Mouse (Mus musculus): ENCODE measurements at regions not wholly inside any gene's neighbourhood (a gene's known extent, or its start where the extent isn't known, plus 50 kb on each side); places are given as distances from the start of the nearest gene placed in this dataset.
A peak's percentile ranks its signal among the peaks of the same experiment; 100 is the strongest.

- no peak for ATAC-seq (ENCODE audit: low TSS enrichment)
Measured at GRCm38 (mm10) chrX:12888708-12889481, 127.0 kb upstream of the Med14 start.

- ATAC-seq (ENCODE audit: low TSS enrichment), result no peak
Measured at GRCm38 (mm10) chrX:12888010-12888707, 126.3 kb upstream of the Med14 start.

- no peak for ATAC-seq (ENCODE audit: low TSS enrichment)
Measured at GRCm38 (mm10) chrX:12887516-12887915, 125.6 kb upstream of the Med14 start.

GRCm38 (mm10) chrX:12886160-12887048 is 124.5 kb upstream of the Med14 start:
- no peak for ATAC-seq (ENCODE audit: low TSS enrichment)

GRCm38 (mm10) chrX:12879233-12879632 is 117.4 kb upstream of the Med14 start:
- peak; percentile 33; the same call in 1 of the 2 replicates for ATAC-seq (ENCODE audit: low TSS enrichment)

GRCm38 (mm10) chrX:12877506-12877905 is 115.6 kb upstream of the Med14 start:
- no peak for ATAC-seq (ENCODE audit: low TSS enrichment)

- ATAC-seq (ENCODE audit: low TSS enrichment), result peak; percentile 88
Measured at GRCm38 (mm10) chrX:12873698-12874144, 111.8 kb upstream of the Med14 start.

- 0 out of 2 replicates have a peak, but pooled peaks have one; percentile 10 for ATAC-seq (ENCODE audit: low TSS enrichment)
Measured at GRCm38 (mm10) chrX:12873230-12873629, 111.4 kb upstream of the Med14 start.

- no peak for ATAC-seq (ENCODE audit: low TSS enrichment)
Measured at GRCm38 (mm10) chrX:12866885-12867498, 105.1 kb upstream of the Med14 start.

- ATAC-seq (ENCODE audit: low TSS enrichment), result no peak
Measured at GRCm38 (mm10) chrX:12866176-12866575, 104.3 kb upstream of the Med14 start.

GRCm38 (mm10) chrX:12860168-12860567 is 98.3 kb upstream of the Med14 start:
- ATAC-seq (ENCODE audit: low TSS enrichment), result no peak

- no peak for ATAC-seq (ENCODE audit: low TSS enrichment)
Measured at GRCm38 (mm10) chrX:12858757-12859156, 96.9 kb upstream of the Med14 start.

- ATAC-seq (ENCODE audit: low TSS enrichment), result peak; percentile 88
Measured at GRCm38 (mm10) chrX:12857881-12858755, 96.2 kb upstream of the Med14 start.

- no peak for ATAC-seq (ENCODE audit: low TSS enrichment)
Measured at GRCm38 (mm10) chrX:12855425-12855824, 93.6 kb upstream of the Med14 start.

- no peak for ATAC-seq (ENCODE audit: low TSS enrichment)
Measured at GRCm38 (mm10) chrX:12851684-12852083, 89.8 kb upstream of the Med14 start.

GRCm38 (mm10) chrX:12844431-12844830 is 82.6 kb upstream of the Med14 start:
- no peak for ATAC-seq (ENCODE audit: low TSS enrichment)

- 0 out of 2 replicates have a peak, but pooled peaks have one; percentile 13 for ATAC-seq (ENCODE audit: low TSS enrichment)
Measured at GRCm38 (mm10) chrX:12841021-12841325, 79.1 kb upstream of the Med14 start.

GRCm38 (mm10) chrX:12840160-12841020 is 78.5 kb upstream of the Med14 start:
- peak; percentile 93 for ATAC-seq (ENCODE audit: low TSS enrichment)

- ATAC-seq (ENCODE audit: low TSS enrichment), result peak; percentile 72
Measured at GRCm38 (mm10) chrX:12839406-12840159, 77.7 kb upstream of the Med14 start.
